Mouse (Mus musculus): Measurements from ENCODE around the gene Slc25a51. TPM values are rescaled to one million over a fixed set of nuclear protein-coding genes. Genes with fewer than 3 reads are reported as not detected.
"Not testable (repeated sequence)": the region's sequence is repeated elsewhere in the genome, so short reads cannot be mapped to it uniquely, and the experiment has no call there.

Gene Slc25a51
- polyA plus RNA-seq, 1 experiment from 2014 or later = 77.6 TPM

- 80% methylated on average over 7 of the region's 7 CpGs for WGBS
- peaks cover 11% of the 10 kb centered on the region for H3K27me3 ChIP-seq (ENCODE audit: insufficient read depth, poor library complexity, severe bottlenecking)
- H3K9me3 ChIP-seq = no peaks in the 10 kb centered on the region
- peaks cover 33% of the 10 kb centered on the region for H3K4me1 ChIP-seq (replicated peaks)
- H3K36me3 ChIP-seq = peaks cover 40% of the 10 kb centered on the region
- H3K4me3 ChIP-seq = peak overlapping the region; percentile 99; the same call in 1 of the 2 replicates
- no peak for DNase-seq (ENCODE audit: low spot score)
- no peak overlapping the region for H3K27ac ChIP-seq
Measured at GRCm38 (mm10) chr4:45406397-45406796, 2.2 kb downstream of the Slc25a51 start.

DNA sequence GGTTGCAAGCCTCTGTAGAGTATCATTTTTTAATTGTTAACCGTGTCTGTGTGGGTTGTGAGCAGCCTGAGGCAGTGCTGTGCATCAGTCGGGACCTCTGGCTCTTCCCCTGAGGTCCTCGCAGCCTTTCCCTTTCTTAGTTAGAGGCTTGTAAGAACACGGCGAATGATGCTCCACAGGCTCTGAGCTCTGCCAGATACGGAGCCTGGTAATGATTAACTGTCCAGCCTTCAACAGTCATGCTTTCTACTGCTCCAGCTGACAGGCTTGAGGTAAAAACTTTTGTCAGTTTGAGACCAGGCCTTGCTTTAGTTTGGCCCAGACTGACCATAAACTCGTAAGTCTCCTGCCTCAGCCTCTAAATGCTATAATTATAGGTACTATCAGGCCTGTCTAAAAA is 3.3 kb downstream of the Slc25a51 start:
- Histone ChIP-seq H3K27ac (no peak overlapping the region), H3K9me3 (no peaks in the 10 kb centered on the region), H3K4me1 (replicated peaks) (peaks cover 33% of the 10 kb centered on the region), H3K36me3 (peaks cover 51% of the 10 kb centered on the region), H3K27me3 (ENCODE audit: insufficient read depth, poor library complexity, severe bottlenecking) (peaks cover 4% of the 10 kb centered on the region), H3K4me3 (no peak overlapping the region)
- 78% methylated on average over 7 of the region's 7 CpGs for WGBS
- no peak for DNase-seq (ENCODE audit: low spot score)

- no peaks in the 10 kb centered on the region for H3K27me3 ChIP-seq (ENCODE audit: insufficient read depth, poor library complexity, severe bottlenecking)
- H3K27ac ChIP-seq = no peak overlapping the region
- DNase-seq (ENCODE audit: low spot score) = no peak
- peaks cover 63% of the 10 kb centered on the region for H3K36me3 ChIP-seq
- peaks cover 27% of the 10 kb centered on the region for H3K4me1 ChIP-seq (replicated peaks)
- H3K9me3 ChIP-seq = no peaks in the 10 kb centered on the region
- 94% methylated on average over 7 of the region's 7 CpGs for WGBS
- H3K4me3 ChIP-seq = no peak overlapping the region
Measured at GRCm38 (mm10) chr4:45404086-45404485, 4.5 kb downstream of the Slc25a51 start.

DNA sequence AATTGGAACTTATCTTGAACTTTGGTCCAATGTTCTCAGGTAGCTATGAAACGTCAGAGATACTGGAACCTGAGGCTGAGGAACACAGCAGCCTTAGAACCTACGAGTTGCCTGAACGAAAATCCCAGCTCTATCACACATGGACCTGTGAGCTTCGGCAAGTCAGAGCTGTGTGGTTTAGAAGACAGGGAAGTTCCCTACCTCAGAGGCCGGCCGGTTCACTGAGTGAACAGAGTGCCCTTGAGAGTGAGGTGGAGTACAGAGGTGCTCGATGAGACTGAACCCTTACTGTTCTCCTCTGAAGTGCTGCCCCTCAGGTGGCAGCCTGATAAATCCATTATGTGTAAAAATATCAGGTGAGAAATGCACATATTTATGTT is 5.1 kb downstream of the Slc25a51 start:
- no peaks in the 10 kb centered on the region for H3K27me3 ChIP-seq (ENCODE audit: insufficient read depth, poor library complexity, severe bottlenecking)
- no peak for DNase-seq (ENCODE audit: low spot score)
- H3K4me3 ChIP-seq = no peak overlapping the region
- no peaks in the 10 kb centered on the region for H3K9me3 ChIP-seq
- no peak overlapping the region for H3K27ac ChIP-seq
- 92% methylated on average over 7 of the region's 7 CpGs for WGBS
- peaks cover 23% of the 10 kb centered on the region for H3K4me1 ChIP-seq (replicated peaks)
- peaks cover 69% of the 10 kb centered on the region for H3K36me3 ChIP-seq

DNA sequence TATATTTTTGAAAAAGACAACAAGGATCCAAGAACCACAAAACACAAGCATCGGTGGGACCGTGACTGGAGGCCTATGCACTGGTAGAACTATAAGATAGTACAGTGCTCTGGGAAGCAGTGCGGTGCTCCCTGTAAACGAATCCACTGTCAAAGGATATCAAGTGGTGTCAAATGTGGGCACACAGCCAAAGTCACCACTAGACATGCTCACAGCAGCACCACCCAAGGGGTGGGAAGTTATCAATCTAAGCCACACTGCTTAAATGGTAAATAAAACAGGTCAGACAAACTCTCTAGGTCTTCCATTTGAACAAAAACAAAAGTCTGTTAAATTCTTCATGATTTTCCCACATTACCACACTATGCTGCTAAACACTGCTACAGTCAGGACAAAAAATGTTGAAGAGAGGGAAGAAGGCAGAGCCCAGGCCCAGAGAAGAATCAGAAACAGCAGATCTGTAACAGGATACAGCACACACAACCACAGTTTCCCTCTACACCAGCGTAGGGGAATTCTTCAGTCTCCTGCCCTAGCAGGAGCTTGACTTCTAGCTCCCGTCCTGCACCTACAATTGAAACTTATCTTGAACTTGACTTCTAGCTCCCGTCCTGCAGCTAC is 5.6 kb downstream of the Slc25a51 start:
- Histone ChIP-seq H3K36me3 (peaks cover 74% of the 10 kb centered on the region), H3K9me3 (no peaks in the 10 kb centered on the region), H3K4me1 (replicated peaks) (peaks cover 19% of the 10 kb centered on the region), H3K27ac (no peak overlapping the region), H3K4me3 (no peak overlapping the region), H3K27me3 (ENCODE audit: insufficient read depth, poor library complexity, severe bottlenecking) (no peaks in the 10 kb centered on the region)
- WGBS = 90% methylated on average over 7 of the region's 7 CpGs
- no peak for DNase-seq (ENCODE audit: low spot score)

- H3K4me1 ChIP-seq (replicated peaks) = peaks cover 12% of the 10 kb centered on the region
- H3K9me3 ChIP-seq = no peaks in the 10 kb centered on the region
- no peaks in the 10 kb centered on the region for H3K27me3 ChIP-seq (ENCODE audit: insufficient read depth, poor library complexity, severe bottlenecking)
- H3K36me3 ChIP-seq = peaks cover 81% of the 10 kb centered on the region
- no peak overlapping the region for H3K4me3 ChIP-seq
- DNase-seq (ENCODE audit: low spot score) = no peak
- whole genome bisulfite sequencing = 97% methylated on average over 4 of the region's 4 CpGs
- no peak overlapping the region for H3K27ac ChIP-seq
Measured at GRCm38 (mm10) chr4:45402281-45402680, 6.3 kb downstream of the Slc25a51 start.

DNA sequence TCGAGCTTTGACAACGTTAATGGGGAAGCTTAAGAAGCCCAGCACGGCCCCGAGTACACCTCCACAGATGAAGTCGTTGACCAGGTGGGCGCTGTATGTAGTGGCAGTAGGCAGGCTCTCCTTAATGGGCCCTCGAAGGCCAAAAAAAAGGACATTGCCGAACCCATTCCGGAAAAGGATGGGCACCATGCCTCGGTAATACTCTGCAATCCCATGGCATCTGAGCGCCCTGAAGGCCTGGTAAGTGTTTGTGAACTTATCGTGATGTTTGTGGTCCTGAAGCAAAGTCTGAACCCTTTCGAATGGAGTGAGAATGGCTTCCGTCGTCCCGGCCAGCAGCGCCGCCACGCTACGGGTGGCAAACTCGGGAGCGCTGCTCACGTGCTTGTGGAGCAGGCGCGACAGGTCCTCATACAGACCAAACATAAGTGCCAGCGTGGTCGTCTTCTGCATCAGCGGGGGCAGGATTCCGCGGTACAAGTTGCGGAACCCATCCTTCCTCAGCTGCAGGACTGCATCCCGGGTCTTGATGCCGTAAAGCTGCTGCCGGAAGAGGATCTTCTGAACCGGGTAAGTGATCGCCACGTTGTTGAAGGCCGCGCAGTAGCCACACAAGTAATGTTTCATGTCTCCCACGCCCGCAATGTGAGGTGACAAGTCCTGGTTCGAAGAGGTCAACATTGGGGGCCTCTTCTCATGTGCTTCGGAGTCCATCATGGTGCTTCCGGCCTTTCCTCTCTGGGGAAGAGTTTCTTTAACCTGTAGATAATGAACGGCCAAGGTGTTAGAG is 8.9 kb downstream of the Slc25a51 start:
- Histone ChIP-seq H3K4me1 (replicated peaks) (no peaks in the 10 kb centered on the region), H3K4me3 (no peak overlapping the region), H3K36me3 (peaks cover 97% of the 10 kb centered on the region), H3K27me3 (ENCODE audit: insufficient read depth, poor library complexity, severe bottlenecking) (no peaks in the 10 kb centered on the region), H3K27ac (no peak overlapping the region), H3K9me3 (no peaks in the 10 kb centered on the region)
- DNase-seq (ENCODE audit: low spot score) = no peak
- WGBS = 96% methylated on average over 45 of the region's 45 CpGs

DNA sequence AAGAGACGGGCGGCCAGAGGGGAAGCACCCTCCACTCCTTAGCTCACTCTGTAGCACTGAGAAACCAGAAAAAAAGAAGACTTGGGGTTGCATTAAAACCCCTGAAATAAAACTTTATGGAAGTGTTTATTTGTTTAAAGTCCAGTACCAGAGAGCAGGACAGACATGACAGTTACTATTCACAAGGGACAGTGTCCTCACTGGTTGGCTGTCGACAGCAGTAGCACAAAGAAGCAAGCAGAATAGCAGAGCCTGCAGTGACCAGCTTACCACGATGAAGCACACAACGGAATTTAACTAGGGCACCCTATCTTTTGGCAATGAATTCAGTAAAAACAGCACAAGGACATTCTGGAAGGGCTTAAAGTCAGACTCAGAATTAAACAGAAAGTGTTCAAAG is 10.3 kb downstream of the Slc25a51 start:
- WGBS = 86% methylated on average over 5 of the region's 5 CpGs
- DNase-seq (ENCODE audit: low spot score); H3K4me1 ChIP-seq (replicated peaks); H3K27ac ChIP-seq; H3K4me3 ChIP-seq; H3K27me3 ChIP-seq (ENCODE audit: insufficient read depth, poor library complexity, severe bottlenecking); H3K9me3 ChIP-seq: not testable (repeated sequence)
- H3K36me3 ChIP-seq = peaks cover 84% of the 10 kb centered on the region

DNA sequence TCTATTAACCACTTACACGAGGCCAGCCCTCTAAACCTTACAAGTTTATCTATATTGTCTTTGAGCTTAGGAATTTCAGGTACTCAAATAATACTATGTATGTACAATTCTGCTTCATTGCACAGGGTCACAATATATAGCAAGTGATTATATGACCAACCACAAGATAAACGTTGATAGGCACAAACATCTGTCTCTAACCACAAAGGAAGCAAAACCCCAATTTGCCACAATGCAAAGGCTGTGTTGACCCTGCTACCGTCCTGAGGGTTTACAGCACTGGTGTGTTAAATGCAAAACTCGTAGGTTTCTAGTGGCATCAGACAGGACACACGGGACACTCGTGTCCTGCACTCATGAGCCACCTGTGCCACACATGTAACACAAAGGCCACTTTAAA is 12.4 kb downstream of the Slc25a51 start:
- not testable (repeated sequence) for H3K4me1 ChIP-seq (replicated peaks); H3K9me3 ChIP-seq; H3K27ac ChIP-seq; H3K4me3 ChIP-seq; DNase-seq (ENCODE audit: low spot score); H3K27me3 ChIP-seq (ENCODE audit: insufficient read depth, poor library complexity, severe bottlenecking)
- 91% methylated on average over 6 of the region's 6 CpGs for WGBS
- peaks cover 62% of the 10 kb centered on the region for H3K36me3 ChIP-seq

- DNase-seq (ENCODE audit: low spot score) = no peak
- H3K27ac ChIP-seq = no peak overlapping the region
- no peaks in the 10 kb centered on the region for H3K9me3 ChIP-seq
- peaks cover 37% of the 10 kb centered on the region for H3K36me3 ChIP-seq
- no peak overlapping the region for H3K4me3 ChIP-seq
- no peaks in the 10 kb centered on the region for H3K4me1 ChIP-seq (replicated peaks)
- WGBS = 86% methylated on average over 5 of the region's 5 CpGs
- H3K27me3 ChIP-seq (ENCODE audit: insufficient read depth, poor library complexity, severe bottlenecking) = no peaks in the 10 kb centered on the region
Measured at GRCm38 (mm10) chr4:45393658-45394057, 14.9 kb downstream of the Slc25a51 start.

DNA sequence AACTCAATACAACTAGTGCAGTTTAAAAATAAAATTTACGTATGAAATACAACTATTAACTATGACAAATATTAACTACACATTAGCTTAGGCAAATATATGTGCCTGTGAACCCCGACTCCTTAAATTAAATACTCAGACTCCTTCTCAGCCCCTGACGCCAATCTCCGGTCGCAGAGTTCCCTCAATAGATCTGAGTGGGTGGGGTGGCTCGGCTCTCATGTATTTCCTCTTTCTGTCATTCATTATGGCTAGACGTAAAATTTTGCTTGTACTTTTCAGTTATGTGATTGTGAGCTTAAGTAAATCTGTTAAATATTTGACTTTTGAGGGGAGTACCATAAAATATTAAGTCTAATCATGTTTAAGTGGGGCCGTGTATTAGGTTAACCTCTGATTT is 15.6 kb downstream of the Slc25a51 start:
- DNase-seq (ENCODE audit: low spot score) = no peak
- no peak overlapping the region for H3K4me3 ChIP-seq
- peaks cover 30% of the 10 kb centered on the region for H3K36me3 ChIP-seq
- no peak overlapping the region for H3K27ac ChIP-seq
- no peaks in the 10 kb centered on the region for H3K4me1 ChIP-seq (replicated peaks)
- 89% methylated on average over 8 of the region's 8 CpGs for WGBS
- H3K9me3 ChIP-seq = no peaks in the 10 kb centered on the region
- H3K27me3 ChIP-seq (ENCODE audit: insufficient read depth, poor library complexity, severe bottlenecking) = no peaks in the 10 kb centered on the region

GRCm38 (mm10) chr4:45392572-45392971 is 16.0 kb downstream of the Slc25a51 start:
- H3K27me3 ChIP-seq (ENCODE audit: insufficient read depth, poor library complexity, severe bottlenecking) = no peaks in the 10 kb centered on the region
- H3K9me3 ChIP-seq = no peaks in the 10 kb centered on the region
- no peaks in the 10 kb centered on the region for H3K4me1 ChIP-seq (replicated peaks)
- 80% methylated on average over 11 of the region's 11 CpGs for WGBS
- H3K4me3 ChIP-seq = no peak overlapping the region
- DNase-seq (ENCODE audit: low spot score) = no peak
- H3K27ac ChIP-seq = no peak overlapping the region
- peaks cover 26% of the 10 kb centered on the region for H3K36me3 ChIP-seq

DNA sequence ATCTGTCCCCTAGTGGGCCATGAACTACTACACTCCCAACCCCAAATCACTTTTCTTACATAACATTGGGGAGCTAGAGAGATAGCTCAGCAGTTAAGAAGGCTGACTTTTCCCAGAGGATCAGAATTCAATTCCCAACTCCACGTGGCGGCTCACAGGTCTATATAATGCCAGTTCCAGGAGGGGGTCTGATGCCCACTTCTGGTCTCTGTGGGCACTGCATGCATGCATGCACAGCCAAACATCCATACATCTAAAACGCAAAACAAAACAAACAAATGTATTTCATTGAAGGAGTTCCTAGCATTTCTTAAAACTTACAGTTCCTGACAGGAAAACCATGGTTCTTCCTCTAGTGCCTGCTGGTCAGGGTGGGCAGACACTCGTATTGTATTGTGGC is 16.5 kb downstream of the Slc25a51 start:
- no peak overlapping the region for H3K27ac ChIP-seq
- peaks cover 21% of the 10 kb centered on the region for H3K36me3 ChIP-seq
- H3K27me3 ChIP-seq (ENCODE audit: insufficient read depth, poor library complexity, severe bottlenecking) = no peaks in the 10 kb centered on the region
- H3K4me1 ChIP-seq (replicated peaks) = no peaks in the 10 kb centered on the region
- no peak overlapping the region for H3K4me3 ChIP-seq
- WGBS = 77% methylated on average over 4 of the region's 4 CpGs
- no peak for DNase-seq (ENCODE audit: low spot score)
- H3K9me3 ChIP-seq = no peaks in the 10 kb centered on the region

All from hindbrain, embryonic 10.5 days (tissue).